Mouse (Mus musculus) lung, embryonic 15.5 days (tissue): ENCODE measurements around the gene Dpp6. TPM values are rescaled to one million over a fixed set of nuclear protein-coding genes. Genes with fewer than 3 reads are reported as not detected.

Experiments
- ATAC-seq: fragments of 200-750 bp; cut with Nextera tagmentation; 2 replicates; pipeline ENCODE4 v1.8.0; 2017; ENCODE audit warnings: moderate number of reproducible peaks, borderline replicate concordance; ENCODE audit not compliant: low FRiP score, low TSS enrichment; ENCODE audit errors: extremely low read depth
- H3K27ac ChIP-seq: fragments of 300-500 bp; sonication (generic); 2 replicates; pipeline ENCODE4 v1.5.1; 2015; ENCODE audit warnings: moderate library complexity, mild to moderate bottlenecking, inconsistent platforms
- H3K27me3 ChIP-seq: fragments of 300-500 bp; sonication (generic); 2 replicates; pipeline ENCODE4 v1.6.1; 2015; ENCODE audit warnings: inconsistent platforms
- H3K36me3 ChIP-seq: fragments of 300-500 bp; sonication (generic); 2 replicates; pipeline ENCODE4 v1.6.1; 2015; ENCODE audit warnings: inconsistent platforms
- H3K4me1 ChIP-seq: fragments of 300-500 bp; sonication (generic); 2 replicates; pipeline ENCODE4 v1.6.1; 2015; ENCODE audit warnings: inconsistent platforms
- H3K4me2 ChIP-seq: fragments of 300-500 bp; sonication (generic); 2 replicates; pipeline ENCODE4 v1.6.1; 2015; ENCODE audit warnings: inconsistent platforms, mild to moderate bottlenecking, moderate library complexity
- H3K4me3 ChIP-seq: fragments of 300-500 bp; sonication (generic); 2 replicates; pipeline ENCODE4 v1.5.1; 2015; ENCODE audit warnings: mild to moderate bottlenecking, inconsistent platforms
- H3K9ac ChIP-seq: fragments of 300-500 bp; sonication (generic); 2 replicates; pipeline ENCODE4 v1.6.1; 2015; ENCODE audit warnings: inconsistent platforms
- H3K9me3 ChIP-seq: fragments of 300-500 bp; sonication (generic); 2 replicates; pipeline ENCODE4 v1.6.1; 2016; ENCODE audit warnings: inconsistent platforms
- WGBS: fragments of 180-500 bp; shearing (Covaris S2); methylation state at CpG from one replicate; pipeline ENCODE4 v1.1.7; 2015; 5-methylcytosine and 5-hydroxymethylcytosine counted together
- polyA plus RNA-seq: library from polyadenylated mRNA; unstranded; fragments of >200 nt; fragmentation: Nextera tagmentation; extraction: Ambion mirVana; gene quantifications from 2 replicates; pipeline ENCODE4 v1.2.1, GENCODE M21; 2015

Gene Dpp6
- polyA plus RNA-seq, 1 experiment from 2014 or later, result 0.55 TPM

- Histone ChIP-seq H3K4me1 (peaks cover 4% of the 10 kb centered on the region), H3K4me3 (no peak overlapping the region), H3K36me3 (no peaks in the 10 kb centered on the region), H3K27me3 (peaks cover 4% of the 10 kb centered on the region; the same call in 1 of the 2 replicates), H3K27ac (no peak overlapping the region), H3K9me3 (no peaks in the 10 kb centered on the region), H3K9ac (no peak overlapping the region), H3K4me2 (no peak overlapping the region)
- no peak for ATAC-seq
- 80% methylated on average over 7 of the region's 7 CpGs for WGBS
These were observed 90.1 kb downstream of the Dpp6 start for GRCm38 (mm10) chr5:26907151-26907550.

GRCm38 (mm10) chr5:26908612-26909011 is 91.6 kb downstream of the Dpp6 start:
- Histone ChIP-seq H3K4me3 (no peak overlapping the region), H3K4me1 (peaks cover 4% of the 10 kb centered on the region), H3K27ac (no peak overlapping the region), H3K4me2 (no peak overlapping the region), H3K36me3 (no peaks in the 10 kb centered on the region), H3K9me3 (no peaks in the 10 kb centered on the region), H3K9ac (no peak overlapping the region), H3K27me3 (no peaks in the 10 kb centered on the region)
- no peak for ATAC-seq
- WGBS, result 51% methylated on average over 4 of the region's 4 CpGs

GRCm38 (mm10) chr5:26910353-26910752 is 93.3 kb downstream of the Dpp6 start:
- H3K9me3 ChIP-seq, result no peaks in the 10 kb centered on the region
- H3K4me3 ChIP-seq, result no peak overlapping the region
- H3K27me3 ChIP-seq, result no peaks in the 10 kb centered on the region
- H3K4me2 ChIP-seq, result no peak overlapping the region
- H3K36me3 ChIP-seq, result no peaks in the 10 kb centered on the region
- H3K4me1 ChIP-seq, result no peaks in the 10 kb centered on the region
- no peak for ATAC-seq
- no peak overlapping the region for H3K27ac ChIP-seq
- H3K9ac ChIP-seq, result no peak overlapping the region

- Histone ChIP-seq H3K27ac (no peak overlapping the region), H3K9ac (no peak overlapping the region), H3K9me3 (no peaks in the 10 kb centered on the region), H3K4me2 (no peak overlapping the region), H3K4me1 (no peaks in the 10 kb centered on the region), H3K4me3 (no peak overlapping the region), H3K36me3 (no peaks in the 10 kb centered on the region), H3K27me3 (no peaks in the 10 kb centered on the region)
- WGBS, result 76% methylated on average over 3 of the region's 3 CpGs
- no peak; the same call in 1 of the 2 replicates for ATAC-seq
These were observed 95.0 kb downstream of the Dpp6 start for GRCm38 (mm10) chr5:26911965-26912364.

- Histone ChIP-seq H3K36me3 (no peaks in the 10 kb centered on the region), H3K27me3 (no peaks in the 10 kb centered on the region), H3K9ac (no peak overlapping the region), H3K27ac (no peak overlapping the region), H3K9me3 (no peaks in the 10 kb centered on the region), H3K4me1 (no peaks in the 10 kb centered on the region), H3K4me2 (no peak overlapping the region), H3K4me3 (no peak overlapping the region)
- WGBS, result 71% methylated on average over 3 of the region's 3 CpGs
- no peak for ATAC-seq
These were observed 101.8 kb downstream of the Dpp6 start for GRCm38 (mm10) chr5:26918763-26919162.

GRCm38 (mm10) chr5:26924552-26924951 is 107.5 kb downstream of the Dpp6 start:
- no peak overlapping the region for H3K9ac ChIP-seq
- WGBS, result 76% methylated on average over 5 of the region's 5 CpGs
- H3K4me2 ChIP-seq, result no peak overlapping the region
- no peaks in the 10 kb centered on the region for H3K36me3 ChIP-seq
- H3K9me3 ChIP-seq, result no peaks in the 10 kb centered on the region
- H3K4me3 ChIP-seq, result no peak overlapping the region
- no peak for ATAC-seq
- no peaks in the 10 kb centered on the region for H3K27me3 ChIP-seq
- no peaks in the 10 kb centered on the region for H3K4me1 ChIP-seq
- no peak overlapping the region for H3K27ac ChIP-seq

GRCm38 (mm10) chr5:26932413-26933122 is 115.6 kb downstream of the Dpp6 start:
- Histone ChIP-seq H3K9ac (no peak overlapping the region), H3K27ac (no peak overlapping the region), H3K36me3 (no peaks in the 10 kb centered on the region), H3K27me3 (no peaks in the 10 kb centered on the region), H3K9me3 (no peaks in the 10 kb centered on the region), H3K4me3 (no peak overlapping the region), H3K4me2 (no peak overlapping the region), H3K4me1 (no peaks in the 10 kb centered on the region)
- no peak for ATAC-seq
- WGBS, result 50% methylated on average over 3 of the region's 3 CpGs

GRCm38 (mm10) chr5:26934911-26935310 is 117.9 kb downstream of the Dpp6 start:
- no peak for ATAC-seq
- Histone ChIP-seq H3K4me1 (no peaks in the 10 kb centered on the region), H3K4me3 (no peak overlapping the region), H3K9me3 (no peaks in the 10 kb centered on the region), H3K4me2 (no peak overlapping the region), H3K27me3 (no peaks in the 10 kb centered on the region), H3K9ac (no peak overlapping the region), H3K36me3 (no peaks in the 10 kb centered on the region), H3K27ac (no peak overlapping the region)
- WGBS, result 77% methylated on average over 6 of the region's 6 CpGs

- 56% methylated on average over 5 of the region's 5 CpGs for WGBS
- Histone ChIP-seq H3K4me1 (no peaks in the 10 kb centered on the region), H3K4me2 (no peak overlapping the region), H3K27ac (no peak overlapping the region), H3K9ac (no peak overlapping the region), H3K36me3 (no peaks in the 10 kb centered on the region), H3K27me3 (no peaks in the 10 kb centered on the region), H3K9me3 (no peaks in the 10 kb centered on the region), H3K4me3 (no peak overlapping the region)
- ATAC-seq, result no peak
These were observed 124.5 kb downstream of the Dpp6 start for GRCm38 (mm10) chr5:26941471-26941870.

GRCm38 (mm10) chr5:26945169-26945920 is 128.3 kb downstream of the Dpp6 start:
- Histone ChIP-seq H3K27me3 (no peaks in the 10 kb centered on the region), H3K4me3 (no peak overlapping the region), H3K4me1 (no peaks in the 10 kb centered on the region), H3K27ac (no peak overlapping the region), H3K4me2 (no peak overlapping the region), H3K9ac (no peak overlapping the region), H3K36me3 (no peaks in the 10 kb centered on the region), H3K9me3 (no peaks in the 10 kb centered on the region)
- WGBS, result 55% methylated on average over 4 of the region's 4 CpGs
- ATAC-seq, result no peak

GRCm38 (mm10) chr5:26969941-26970590 is 153.1 kb downstream of the Dpp6 start:
- Histone ChIP-seq H3K9ac (no peak overlapping the region), H3K4me2 (no peak overlapping the region), H3K9me3 (no peaks in the 10 kb centered on the region), H3K36me3 (no peaks in the 10 kb centered on the region), H3K4me1 (no peaks in the 10 kb centered on the region), H3K4me3 (no peak overlapping the region), H3K27ac (no peak overlapping the region), H3K27me3 (no peaks in the 10 kb centered on the region)
- WGBS, result 47% methylated on average over 6 of the region's 6 CpGs
- ATAC-seq, result no peak

GRCm38 (mm10) chr5:26973166-26973565 is 156.2 kb downstream of the Dpp6 start:
- Histone ChIP-seq H3K9ac (no peak overlapping the region), H3K36me3 (no peaks in the 10 kb centered on the region), H3K4me2 (no peak overlapping the region), H3K9me3 (no peaks in the 10 kb centered on the region), H3K27me3 (no peaks in the 10 kb centered on the region), H3K4me3 (no peak overlapping the region), H3K27ac (no peak overlapping the region), H3K4me1 (no peaks in the 10 kb centered on the region)
- 46% methylated on average over 4 of the region's 4 CpGs for WGBS
- ATAC-seq, result no peak
